Mouse (Mus musculus): ENCODE data around the gene Gm8871. TPM values are rescaled to one million over a fixed set of nuclear protein-coding genes. Genes with fewer than 3 reads are reported as not detected.
"Not testable (repeated sequence)": the region's sequence is repeated elsewhere in the genome, so short reads cannot be mapped to it uniquely, and the experiment has no call there.

Gm8871 gene
- not detected in 2 replicates for polyA plus RNA-seq (2015; fragmentation: Nextera tagmentation; extraction: Ambion mirVana)

GRCm38 (mm10) chr5:10947505-10947904, at the start of gene Gm8871, which contains the start of gene Gm8857:
TSS of gene Gm8871 (plus strand) at chr5:10947805.
TSS of gene Gm8857 (plus strand) at chr5:10947807.
- not testable (repeated sequence) for H3K9ac ChIP-seq; H3K4me1 ChIP-seq; ATAC-seq (ENCODE audit: extremely low read depth, insufficient number of reproducible peaks, low FRiP score, low TSS enrichment); H3K27ac ChIP-seq (replicated peaks); H3K27me3 ChIP-seq (replicated peaks); H3K9me3 ChIP-seq; H3K4me2 ChIP-seq; H3K36me3 ChIP-seq; H3K4me3 ChIP-seq
- WGBS = 48% methylated on average over 2 of the region's 3 CpGs

GRCm38 (mm10) chr5:10953512-10953911, 5.9 kb downstream of the Gm8871 start:
- not testable (repeated sequence) for H3K9me3 ChIP-seq; H3K36me3 ChIP-seq; H3K27ac ChIP-seq (replicated peaks); ATAC-seq (ENCODE audit: extremely low read depth, insufficient number of reproducible peaks, low FRiP score, low TSS enrichment); H3K4me3 ChIP-seq; H3K4me2 ChIP-seq; H3K9ac ChIP-seq; H3K4me1 ChIP-seq; H3K27me3 ChIP-seq (replicated peaks)
- WGBS = 86% methylated on average over 2 of the region's 2 CpGs

- not testable (repeated sequence) for H3K27me3 ChIP-seq (replicated peaks); ATAC-seq (ENCODE audit: extremely low read depth, insufficient number of reproducible peaks, low FRiP score, low TSS enrichment)
These were observed 10.5 kb downstream of the Gm8871 start for GRCm38 (mm10) chr5:10958057-10958456.

More at GRCm38 (mm10) chr5:10958057-10958456, 10.5 kb downstream of the Gm8871 start:
- H3K4me2 ChIP-seq; H3K9me3 ChIP-seq; H3K9ac ChIP-seq; H3K36me3 ChIP-seq; H3K27ac ChIP-seq (replicated peaks); H3K4me3 ChIP-seq; H3K4me1 ChIP-seq: not testable (repeated sequence)
- 69% methylated on average over 7 of the region's 8 CpGs for WGBS

Other genes with a start within 250 kb of the Gm8871 start
- not detected in 2 replicates for gene Gm8857, start within 50 bp of the Gm8871 start, polyA plus RNA-seq (2015; fragmentation: Nextera tagmentation; extraction: Ambion mirVana)
- gene Gm8879, start 179.8 kb downstream of the Gm8871 start, polyA plus RNA-seq (2015; fragmentation: Nextera tagmentation; extraction: Ambion mirVana) = not detected in 2 replicates
- not detected in 2 replicates for gene Gm5861, start 235.3 kb downstream of the Gm8871 start, polyA plus RNA-seq (2015; fragmentation: Nextera tagmentation; extraction: Ambion mirVana)